Mouse (Mus musculus): ENCODE results near the gene Heatr4.
"Not testable (repeated sequence)": the region's sequence is repeated elsewhere in the genome, so short reads cannot be mapped to it uniquely, and the experiment has no call there.

Heatr4 gene

GRCm38 (mm10) chr12:83999237-83999636, 14.6 kb upstream of the Heatr4 start:
- in situ Hi-C loops (cut with MboI, MseI), result not testable (repeated sequence)

- in situ Hi-C loops (cut with MboI, MseI), result no loop called here
Measured at GRCm38 (mm10) chr12:83998341-83999107, 13.9 kb upstream of the Heatr4 start.

GRCm38 (mm10) chr12:83997221-83997620, 12.6 kb upstream of the Heatr4 start:
- in situ Hi-C loops (cut with MboI, MseI), result no loop called here

- in situ Hi-C loops (cut with MboI, MseI), result no loop called here
Measured at GRCm38 (mm10) chr12:83989378-83989777, 4.7 kb upstream of the Heatr4 start.

- in situ Hi-C loops (cut with MboI, MseI), result no loop called here
Measured at GRCm38 (mm10) chr12:83988483-83988882, 3.8 kb upstream of the Heatr4 start.

GRCm38 (mm10) chr12:83987583-83988441, 3.2 kb upstream of the Heatr4 start, which contains the start of gene Acot2:
Acot2 (plus strand) TSS chr12:83987861.
- in situ Hi-C loops (cut with MboI, MseI), result no loop called here

- in situ Hi-C loops (cut with MboI, MseI), result no loop called here
Measured at GRCm38 (mm10) chr12:83987242-83987582, 2.6 kb upstream of the Heatr4 start.

GRCm38 (mm10) chr12:83981615-83982014, 3.0 kb downstream of the Heatr4 start:
- in situ Hi-C loops (cut with MboI, MseI), result no loop called here

- in situ Hi-C loops (cut with MboI, MseI), result no loop called here
Measured at GRCm38 (mm10) chr12:83978862-83979261, 5.8 kb downstream of the Heatr4 start.

- in situ Hi-C loops (cut with MboI, MseI), result loop anchor here (5.0 kb wide), 1 partner anchor 70 kb away; no protein-coding TSS in a partner anchor
Measured at GRCm38 (mm10) chr12:83972117-83972516, 12.5 kb downstream of the Heatr4 start.

GRCm38 (mm10) chr12:83965235-83965634, 19.4 kb downstream of the Heatr4 start:
- in situ Hi-C loops (cut with MboI, MseI), result no loop called here

- in situ Hi-C loops (cut with MboI, MseI), result no loop called here
Measured at GRCm38 (mm10) chr12:83958278-83958677, 26.4 kb downstream of the Heatr4 start.

- in situ Hi-C loops (cut with MboI, MseI), result no loop called here
Measured at GRCm38 (mm10) chr12:83951711-83952575, 32.7 kb downstream of the Heatr4 start.

GRCm38 (mm10) chr12:83950840-83951701, 33.6 kb downstream of the Heatr4 start:
- in situ Hi-C loops (cut with MboI, MseI), result no loop called here

GRCm38 (mm10) chr12:83950493-83950839, 34.2 kb downstream of the Heatr4 start, which contains the start of gene Riox1:
Riox1 (plus strand) TSS chr12:83950608.
- in situ Hi-C loops (cut with MboI, MseI), result no loop called here

GRCm38 (mm10) chr12:83949776-83950492, 34.7 kb downstream of the Heatr4 start:
- in situ Hi-C loops (cut with MboI, MseI), result no loop called here

- in situ Hi-C loops (cut with MboI, MseI), result no loop called here
Measured at GRCm38 (mm10) chr12:83949043-83949442, 35.6 kb downstream of the Heatr4 start.

GRCm38 (mm10) chr12:83947260-83947811, 37.3 kb downstream of the Heatr4 start:
- in situ Hi-C loops (cut with MboI, MseI), result no loop called here

- in situ Hi-C loops (cut with MboI, MseI), result no loop called here
Measured at GRCm38 (mm10) chr12:83941938-83942337, 42.7 kb downstream of the Heatr4 start.

- in situ Hi-C loops (cut with MboI, MseI), result no loop called here
Measured at GRCm38 (mm10) chr12:83940031-83940430, 44.6 kb downstream of the Heatr4 start.
